Mouse (Mus musculus) lung, embryonic 15.5 days (tissue): ENCODE measurements around the gene Arhgef7. TPM values are rescaled to one million over a fixed set of nuclear protein-coding genes. Genes with fewer than 3 reads are reported as not detected.

Experiments
- ATAC-seq: fragments of 200-750 bp; cut with Nextera tagmentation; 2 replicates; pipeline ENCODE4 v1.8.0; 2017; ENCODE audit warnings: moderate number of reproducible peaks, borderline replicate concordance; ENCODE audit not compliant: low FRiP score, low TSS enrichment; ENCODE audit errors: extremely low read depth
- H3K27ac ChIP-seq: fragments of 300-500 bp; sonication (generic); 2 replicates; pipeline ENCODE4 v1.5.1; 2015; ENCODE audit warnings: moderate library complexity, mild to moderate bottlenecking, inconsistent platforms
- H3K27me3 ChIP-seq: fragments of 300-500 bp; sonication (generic); 2 replicates; pipeline ENCODE4 v1.6.1; 2015; ENCODE audit warnings: inconsistent platforms
- H3K36me3 ChIP-seq: fragments of 300-500 bp; sonication (generic); 2 replicates; pipeline ENCODE4 v1.6.1; 2015; ENCODE audit warnings: inconsistent platforms
- H3K4me1 ChIP-seq: fragments of 300-500 bp; sonication (generic); 2 replicates; pipeline ENCODE4 v1.6.1; 2015; ENCODE audit warnings: inconsistent platforms
- H3K4me2 ChIP-seq: fragments of 300-500 bp; sonication (generic); 2 replicates; pipeline ENCODE4 v1.6.1; 2015; ENCODE audit warnings: inconsistent platforms, mild to moderate bottlenecking, moderate library complexity
- H3K4me3 ChIP-seq: fragments of 300-500 bp; sonication (generic); 2 replicates; pipeline ENCODE4 v1.5.1; 2015; ENCODE audit warnings: mild to moderate bottlenecking, inconsistent platforms
- H3K9ac ChIP-seq: fragments of 300-500 bp; sonication (generic); 2 replicates; pipeline ENCODE4 v1.6.1; 2015; ENCODE audit warnings: inconsistent platforms
- H3K9me3 ChIP-seq: fragments of 300-500 bp; sonication (generic); 2 replicates; pipeline ENCODE4 v1.6.1; 2016; ENCODE audit warnings: inconsistent platforms
- WGBS: fragments of 180-500 bp; shearing (Covaris S2); methylation state at CpG from one replicate; pipeline ENCODE4 v1.1.7; 2015; 5-methylcytosine and 5-hydroxymethylcytosine counted together
- polyA plus RNA-seq: library from polyadenylated mRNA; unstranded; fragments of >200 nt; fragmentation: Nextera tagmentation; extraction: Ambion mirVana; gene quantifications from 2 replicates; pipeline ENCODE4 v1.2.1, GENCODE M21; 2015

The Arhgef7 gene
- polyA plus RNA-seq, 1 experiment from 2014 or later = 39.0 TPM

- WGBS = 48% methylated on average over 4 of the region's 4 CpGs
- no peaks in the 10 kb centered on the region for H3K9me3 ChIP-seq
- no peak overlapping the region for H3K27ac ChIP-seq
- H3K9ac ChIP-seq = no peak overlapping the region
- peaks cover 37% of the 10 kb centered on the region for H3K36me3 ChIP-seq
- H3K4me1 ChIP-seq = no peaks in the 10 kb centered on the region
- H3K4me2 ChIP-seq = no peak overlapping the region
- ATAC-seq = no peak
- H3K27me3 ChIP-seq = no peaks in the 10 kb centered on the region
- no peak overlapping the region for H3K4me3 ChIP-seq
Measured at GRCm38 (mm10) chr8:11785121-11785520, 57.6 kb downstream of the Arhgef7 start.

GRCm38 (mm10) chr8:11785539-11786046 lies 58.1 kb downstream of the Arhgef7 start:
- H3K27me3 ChIP-seq = no peaks in the 10 kb centered on the region
- no peak overlapping the region for H3K4me3 ChIP-seq
- H3K4me2 ChIP-seq = no peak overlapping the region
- H3K4me1 ChIP-seq = no peaks in the 10 kb centered on the region
- WGBS = 70% methylated on average over 9 of the region's 9 CpGs
- no peak overlapping the region for H3K27ac ChIP-seq
- no peaks in the 10 kb centered on the region for H3K9me3 ChIP-seq
- peaks cover 37% of the 10 kb centered on the region for H3K36me3 ChIP-seq
- no peak overlapping the region for H3K9ac ChIP-seq
- no peak for ATAC-seq

DNA sequence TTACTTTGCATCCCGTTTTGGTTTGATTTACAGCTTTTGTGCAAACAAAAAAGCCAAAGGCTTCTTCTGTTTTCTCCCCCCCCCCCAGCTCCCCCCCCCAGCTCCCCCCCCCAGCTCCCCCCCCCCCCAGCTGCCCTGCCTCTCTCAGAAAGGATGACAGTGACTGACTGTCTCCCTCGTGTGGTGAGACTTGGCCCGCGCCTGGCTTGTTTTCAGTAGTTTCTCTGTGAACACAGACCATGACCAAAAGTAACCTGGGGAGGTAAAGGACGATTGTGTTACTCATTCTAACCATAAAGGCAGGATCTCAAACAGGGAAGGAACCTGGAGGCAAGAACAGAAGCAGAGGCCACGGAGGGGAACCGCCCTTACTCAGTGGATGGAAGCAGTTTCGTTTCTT lies 60.7 kb downstream of the Arhgef7 start:
- ATAC-seq = no peak
- H3K9ac ChIP-seq = no peak overlapping the region
- no peaks in the 10 kb centered on the region for H3K4me1 ChIP-seq
- 50% methylated on average over 8 of the region's 8 CpGs for WGBS
- H3K27me3 ChIP-seq = no peaks in the 10 kb centered on the region
- no peaks in the 10 kb centered on the region for H3K9me3 ChIP-seq
- no peak overlapping the region for H3K4me3 ChIP-seq
- H3K27ac ChIP-seq = no peak overlapping the region
- H3K36me3 ChIP-seq = peaks cover 37% of the 10 kb centered on the region
- no peak overlapping the region for H3K4me2 ChIP-seq

- no peak overlapping the region for H3K9ac ChIP-seq
- no peak overlapping the region for H3K27ac ChIP-seq
- peaks cover 32% of the 10 kb centered on the region for H3K36me3 ChIP-seq
- H3K27me3 ChIP-seq = no peaks in the 10 kb centered on the region
- H3K4me3 ChIP-seq = no peak overlapping the region
- no peaks in the 10 kb centered on the region for H3K4me1 ChIP-seq
- ATAC-seq = no peak
- no peak overlapping the region for H3K4me2 ChIP-seq
- no peaks in the 10 kb centered on the region for H3K9me3 ChIP-seq
- WGBS = 86% methylated on average over 5 of the region's 5 CpGs
Measured at GRCm38 (mm10) chr8:11789168-11789567, 61.6 kb downstream of the Arhgef7 start.

DNA sequence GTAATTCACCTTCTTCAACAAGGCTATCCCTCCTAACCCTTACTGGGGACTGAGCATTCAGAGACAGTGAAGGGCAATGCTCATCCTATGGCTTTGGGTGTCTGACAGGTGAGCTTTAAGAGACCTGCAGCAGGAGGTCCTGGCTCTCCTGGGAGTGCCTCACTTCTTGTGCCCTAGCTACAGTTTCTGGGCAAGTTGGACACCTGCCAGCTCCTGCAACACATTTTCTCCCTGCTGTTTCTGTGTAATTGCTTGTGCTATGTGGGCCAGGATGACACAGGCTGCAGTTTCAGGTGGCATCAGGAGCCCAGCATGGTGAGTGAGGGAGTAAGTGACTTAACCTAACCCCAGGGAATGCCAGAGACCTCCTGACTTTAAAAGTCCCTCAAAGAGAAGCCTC lies 67.4 kb downstream of the Arhgef7 start:
- H3K27ac ChIP-seq = no peak overlapping the region
- peaks cover 20% of the 10 kb centered on the region for H3K36me3 ChIP-seq
- no peak overlapping the region for H3K4me3 ChIP-seq
- no peak overlapping the region for H3K4me2 ChIP-seq
- H3K4me1 ChIP-seq = no peaks in the 10 kb centered on the region; the same call in 1 of the 2 replicates
- no peak for ATAC-seq
- H3K9me3 ChIP-seq = no peaks in the 10 kb centered on the region
- H3K27me3 ChIP-seq = no peaks in the 10 kb centered on the region
- H3K9ac ChIP-seq = no peak overlapping the region

DNA sequence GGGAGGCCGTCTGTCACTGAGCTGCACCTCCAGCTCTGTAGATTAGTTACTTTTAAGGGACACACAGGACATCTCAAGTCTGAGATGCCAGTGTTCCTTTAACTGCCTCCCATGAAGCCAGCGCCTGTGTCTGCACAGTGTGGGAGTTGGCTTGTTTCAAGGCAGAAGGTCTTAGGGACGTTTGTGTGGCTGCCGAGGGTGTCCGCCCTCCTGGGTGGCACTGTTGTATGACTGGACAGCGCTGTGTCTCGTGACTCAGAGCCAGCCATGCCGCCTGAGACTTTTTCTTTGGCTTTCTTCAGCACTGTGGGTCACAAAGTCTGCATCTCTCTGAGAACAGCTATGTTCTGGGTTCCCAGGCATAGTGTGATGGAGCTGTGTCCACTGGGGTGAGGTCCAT lies 69.6 kb downstream of the Arhgef7 start:
- Histone ChIP-seq H3K9ac (no peak overlapping the region), H3K4me2 (no peak overlapping the region), H3K36me3 (peaks cover 23% of the 10 kb centered on the region), H3K9me3 (no peaks in the 10 kb centered on the region), H3K27ac (no peak overlapping the region), H3K4me1 (peaks cover 12% of the 10 kb centered on the region; the same call in 1 of the 2 replicates), H3K4me3 (no peak overlapping the region), H3K27me3 (no peaks in the 10 kb centered on the region)
- 88% methylated on average over 8 of the region's 8 CpGs for WGBS
- no peak for ATAC-seq

GRCm38 (mm10) chr8:11797729-11798479 lies 70.4 kb downstream of the Arhgef7 start:
- H3K27me3 ChIP-seq = no peaks in the 10 kb centered on the region
- no peak for ATAC-seq
- no peaks in the 10 kb centered on the region for H3K9me3 ChIP-seq
- peaks cover 18% of the 10 kb centered on the region; the same call in 1 of the 2 replicates for H3K36me3 ChIP-seq
- 87% methylated on average over 14 of the region's 14 CpGs for WGBS
- H3K9ac ChIP-seq = no peak overlapping the region
- no peak overlapping the region for H3K27ac ChIP-seq
- peaks cover 12% of the 10 kb centered on the region; the same call in 1 of the 2 replicates for H3K4me1 ChIP-seq
- H3K4me2 ChIP-seq = no peak overlapping the region
- no peak overlapping the region for H3K4me3 ChIP-seq

DNA sequence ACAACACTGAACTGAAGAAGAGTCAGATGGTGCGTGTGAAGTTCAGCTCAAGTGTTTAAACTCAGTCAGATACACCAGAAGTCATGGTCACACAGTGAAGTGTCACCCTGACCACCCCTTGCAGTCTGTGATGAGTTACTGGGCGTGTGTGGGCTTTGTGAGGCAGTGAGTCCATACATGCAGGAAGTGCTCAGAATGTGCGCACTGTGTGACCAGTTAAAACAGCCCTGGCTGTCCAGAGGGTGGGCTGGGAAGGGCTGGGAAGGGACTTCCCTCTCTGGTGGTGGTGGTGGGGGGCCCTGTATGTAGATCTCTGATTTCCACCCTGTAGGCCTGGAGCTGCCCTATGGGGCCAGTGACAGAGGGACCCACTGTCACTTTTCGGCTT lies 71.0 kb downstream of the Arhgef7 start:
- no peaks in the 10 kb centered on the region for H3K27me3 ChIP-seq
- no peak for ATAC-seq
- no peak overlapping the region for H3K9ac ChIP-seq
- no peak overlapping the region for H3K27ac ChIP-seq
- no peak overlapping the region for H3K4me3 ChIP-seq
- no peak overlapping the region for H3K4me2 ChIP-seq
- H3K4me1 ChIP-seq = peaks cover 12% of the 10 kb centered on the region; the same call in 1 of the 2 replicates
- H3K36me3 ChIP-seq = peaks cover 17% of the 10 kb centered on the region; the same call in 1 of the 2 replicates
- H3K9me3 ChIP-seq = no peaks in the 10 kb centered on the region
- 89% methylated on average over 4 of the region's 4 CpGs for WGBS

- H3K4me1 ChIP-seq = peaks cover 12% of the 10 kb centered on the region; the same call in 1 of the 2 replicates
- H3K27me3 ChIP-seq = no peaks in the 10 kb centered on the region
- no peak overlapping the region for H3K4me3 ChIP-seq
- 90% methylated on average over 3 of the region's 3 CpGs for WGBS
- no peak overlapping the region for H3K27ac ChIP-seq
- H3K9me3 ChIP-seq = no peaks in the 10 kb centered on the region
- H3K9ac ChIP-seq = no peak overlapping the region
- no peak overlapping the region for H3K4me2 ChIP-seq
- no peak for ATAC-seq
- H3K36me3 ChIP-seq = peaks cover 18% of the 10 kb centered on the region; the same call in 1 of the 2 replicates
Measured at GRCm38 (mm10) chr8:11799098-11799497, 71.6 kb downstream of the Arhgef7 start.

GRCm38 (mm10) chr8:11800481-11800880 lies 73.0 kb downstream of the Arhgef7 start:
- Histone ChIP-seq H3K4me2 (no peak overlapping the region), H3K9me3 (no peaks in the 10 kb centered on the region), H3K9ac (no peak overlapping the region), H3K4me3 (no peak overlapping the region), H3K4me1 (peaks cover 12% of the 10 kb centered on the region; the same call in 1 of the 2 replicates), H3K36me3 (peaks cover 31% of the 10 kb centered on the region), H3K27me3 (no peaks in the 10 kb centered on the region), H3K27ac (0 out of 2 replicates have a peak overlapping the region, but pooled peaks have one; percentile 41)
- WGBS = 64% methylated on average over 7 of the region's 7 CpGs
- no peak for ATAC-seq

DNA sequence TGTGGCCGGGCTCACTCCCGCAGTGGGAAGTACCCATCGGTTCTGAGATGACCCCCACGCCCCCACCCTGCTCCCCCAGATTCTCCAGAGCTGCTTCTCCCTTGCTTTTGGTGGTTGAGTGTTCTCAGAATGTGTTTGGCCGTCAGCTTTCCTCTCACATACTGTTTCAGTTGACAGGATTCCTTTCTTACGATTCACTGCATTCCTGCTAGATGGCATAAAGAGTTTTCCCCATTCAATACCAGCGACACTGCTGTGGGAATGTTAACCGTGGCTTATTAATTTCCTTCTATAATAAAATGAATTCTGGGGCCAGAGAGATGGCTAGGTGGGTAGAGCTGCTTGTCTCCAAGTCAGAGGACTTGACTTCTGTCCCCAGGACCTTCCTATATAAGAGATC lies 74.0 kb downstream of the Arhgef7 start:
- WGBS = 51% methylated on average over 8 of the region's 8 CpGs
- H3K9me3 ChIP-seq = no peaks in the 10 kb centered on the region
- no peaks in the 10 kb centered on the region for H3K27me3 ChIP-seq
- no peak for ATAC-seq
- peaks cover 40% of the 10 kb centered on the region for H3K36me3 ChIP-seq
- H3K9ac ChIP-seq = 0 out of 2 replicates have a peak overlapping the region, but pooled peaks have one; percentile 0
- no peak overlapping the region for H3K27ac ChIP-seq
- H3K4me3 ChIP-seq = no peak overlapping the region
- H3K4me1 ChIP-seq = peaks cover 12% of the 10 kb centered on the region; the same call in 1 of the 2 replicates
- H3K4me2 ChIP-seq = no peak overlapping the region

- ATAC-seq = no peak
Measured at GRCm38 (mm10) chr8:11804914-11805313, 77.4 kb downstream of the Arhgef7 start.

More at GRCm38 (mm10) chr8:11804914-11805313, 77.4 kb downstream of the Arhgef7 start:
- no peaks in the 10 kb centered on the region for H3K27me3 ChIP-seq
- no peak overlapping the region for H3K9ac ChIP-seq
- no peak overlapping the region for H3K27ac ChIP-seq
- no peaks in the 10 kb centered on the region for H3K9me3 ChIP-seq
- no peak overlapping the region for H3K4me3 ChIP-seq
- H3K36me3 ChIP-seq = peaks cover 68% of the 10 kb centered on the region
- 87% methylated on average over 4 of the region's 4 CpGs for WGBS
- H3K4me2 ChIP-seq = no peak overlapping the region
- peaks cover 12% of the 10 kb centered on the region; the same call in 1 of the 2 replicates for H3K4me1 ChIP-seq
